Comparison of ENCODE assay signal across 9 mouse cellular contexts in the genomic region with DNA sequence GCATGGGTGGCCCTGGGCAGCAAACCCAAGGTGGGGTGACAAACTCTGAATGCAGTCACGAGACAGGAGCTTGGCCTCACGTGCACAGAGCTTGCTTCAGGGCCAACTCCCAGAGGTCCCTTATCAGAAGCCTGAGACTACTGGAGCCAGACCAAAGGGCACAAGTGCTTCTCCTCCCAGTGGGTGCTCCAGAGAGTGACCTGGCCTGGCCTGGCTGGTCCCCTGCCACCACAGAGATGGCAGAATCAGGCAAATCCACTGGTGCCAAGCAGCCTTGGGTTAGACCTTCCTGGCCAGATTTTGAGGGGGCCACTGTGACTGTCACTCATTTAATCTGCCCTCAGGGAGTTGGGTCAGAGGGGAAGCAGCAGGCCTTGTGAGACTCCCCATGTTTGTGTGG. TPM values are rescaled to one million over a fixed set of nuclear protein-coding genes. Genes with fewer than 3 reads are reported as not detected.
A peak's percentile ranks its signal among the peaks of the same experiment; 100 is the strongest.
DNase-seq lines count a peak whose midpoint lies in the region; ATAC-seq and TF ChIP-seq lines count a peak whose summit lies in the region.
"Had no signal": no experiment of that assay in that cellular context is flagged by ENCODE, and none has a peak within 500 bp of the region (broad histone marks: within the 10 kb centered on the region; RNA-seq: fewer than 3 reads in every experiment).

No protein-coding gene starts in this region.

- peaks cover 0 to 22% of the 10 kb centered on the region in 2 experiments; a peak in 2 of 4 replicates for H3K36me3 ChIP-seq in MEL (ENCODE audit: control insufficient read depth in 1 of 2, insufficient read depth in 2 of 2, low read length in 2 of 2)
- H3K36me3 ChIP-seq in forebrain, embryonic 14.5 days (ENCODE audit: control insufficient read depth, insufficient read depth, low read length) = no peaks in the 10 kb centered on the region
- no peaks in the 10 kb centered on the region for H3K36me3 ChIP-seq in forebrain, embryonic 12.5 days (replicated peaks)
- H3K36me3 ChIP-seq: midbrain, embryonic 12.5 days had no signal

- no peak for TF ChIP-seq CTCF in MEL (IDR thresholded peaks at IDR 0.05 in 2 of 3, conservative IDR thresholded peaks at IDR 0.05 in 1 of 3; ENCODE audit: control insufficient read depth in 1 of 3, insufficient read depth in 1 of 3, low read depth in 2 of 3, low read length in 3 of 3, poor library complexity in 1 of 3, severe bottlenecking in 1 of 3)

- H3K79me2 ChIP-seq in MEL (ENCODE audit: control insufficient read depth, insufficient read depth, low read length, poor library complexity) = no peaks in the 10 kb centered on the region

- ATAC-seq in forebrain, embryonic 14.5 days = no peak
- ATAC-seq in forebrain, embryonic 12.5 days (ENCODE audit: low FRiP score) = no peak

- H3K4me3 ChIP-seq in MEL (ENCODE audit: control insufficient read depth in 1 of 2, insufficient read depth in 1 of 2, low read depth in 2 of 2, low read length in 2 of 2) = no peak overlapping the region
- H3K4me3 ChIP-seq in forebrain, embryonic 14.5 days (ENCODE audit: low read depth, low read length) = no peak overlapping the region
- no peak overlapping the region for H3K4me3 ChIP-seq in forebrain, embryonic 12.5 days (replicated peaks)
- H3K4me3 ChIP-seq: midbrain, embryonic 12.5 days had no signal

- H3K27ac ChIP-seq in MEL (ENCODE audit: control insufficient read depth, low read depth, low read length) = no peak overlapping the region
- H3K27ac ChIP-seq in forebrain, embryonic 14.5 days (ENCODE audit: low read depth, low read length) = no peak overlapping the region
- H3K27ac ChIP-seq in forebrain, embryonic 12.5 days = no peak overlapping the region
- H3K27ac ChIP-seq: midbrain, embryonic 12.5 days had no signal

- H3K4me1 ChIP-seq in MEL (ENCODE audit: control insufficient read depth in 1 of 2, insufficient read depth in 2 of 2, low read length in 2 of 2) = peaks cover 10 to 30% of the 10 kb centered on the region in 2 experiments
- no peaks in the 10 kb centered on the region for H3K4me1 ChIP-seq in forebrain, embryonic 14.5 days (ENCODE audit: control insufficient read depth, insufficient read depth, low read length)
- no peaks in the 10 kb centered on the region for H3K4me1 ChIP-seq in forebrain, embryonic 12.5 days
- H3K4me1 ChIP-seq: midbrain, embryonic 12.5 days had no signal

- no peaks in the 10 kb centered on the region for H3K9me3 ChIP-seq in MEL (replicated peaks; ENCODE audit: insufficient read depth, low read length)
- no peaks in the 10 kb centered on the region for H3K9me3 ChIP-seq in forebrain, embryonic 14.5 days (replicated peaks; ENCODE audit: control insufficient read depth, low read length)
- no peaks in the 10 kb centered on the region for H3K9me3 ChIP-seq in forebrain, embryonic 12.5 days
- H3K9me3 ChIP-seq: midbrain, embryonic 12.5 days had no signal

- no peak for TF ChIP-seq EP300 in MEL (IDR thresholded peaks at IDR 0.05; ENCODE audit: low read depth in 1 of 2, low read length in 2 of 2)

- whole genome bisulfite sequencing in forebrain, embryonic 14.5 days = 81% methylated on average over 2 of the region's 2 CpGs
- 75% methylated on average over 2 of the region's 2 CpGs for WGBS in forebrain, embryonic 12.5 days

- H3K27me3 ChIP-seq in MEL (ENCODE audit: control insufficient read depth in 1 of 2, insufficient read depth in 2 of 2, low read length in 2 of 2) = 0 out of 4 replicates have a peak, but pooled peaks cover 0 to 2% of the 10 kb centered on the region in 2 experiments
- H3K27me3 ChIP-seq in forebrain, embryonic 14.5 days (replicated peaks; ENCODE audit: control insufficient read depth, insufficient read depth, low read length) = no peaks in the 10 kb centered on the region
- no peaks in the 10 kb centered on the region for H3K27me3 ChIP-seq in forebrain, embryonic 12.5 days
- H3K27me3 ChIP-seq: midbrain, embryonic 12.5 days had no signal

- H3K9ac ChIP-seq in MEL (ENCODE audit: control insufficient read depth, low read depth, low read length, poor library complexity, severe bottlenecking) = no peak overlapping the region
- H3K9ac ChIP-seq in forebrain, embryonic 14.5 days (ENCODE audit: low read length) = no peak overlapping the region
- no peak overlapping the region for H3K9ac ChIP-seq in forebrain, embryonic 12.5 days
- H3K9ac ChIP-seq: midbrain, embryonic 12.5 days had no signal

- DNase-seq in MEL (ENCODE audit: low read depth, low spot score) = no peak
- DNase-seq in adrenal gland, postnatal 25 days = peak; percentile 41
- peak; percentile 64 for DNase-seq in heart, postnatal 4 days
- DNase-seq in lung, postnatal 10 days = peak; percentile 35
- no peak for DNase-seq in gastrocnemius, postnatal 4 days (ENCODE audit: low spot score in 2 of 2)
- DNase-seq in right cerebral cortex, postnatal 10 days (ENCODE audit: low spot score in 2 of 2) = no peak
- DNase-seq in forebrain, embryonic 14.5 days (ENCODE audit: low spot score) = no peak

- no peak for TF ChIP-seq POLR2A in MEL (IDR thresholded peaks at IDR 0.05; ENCODE audit: control insufficient read depth in 1 of 2, insufficient read depth in 1 of 2, low read depth in 1 of 2, low read length in 2 of 2, poor library complexity in 1 of 2)

- no peak for TF ChIP-seq RAD21 in MEL (IDR thresholded peaks at IDR 0.05; ENCODE audit: low read depth, low read length)

- H3K4me2 ChIP-seq in forebrain, embryonic 14.5 days (ENCODE audit: low read length) = no peak overlapping the region
- no peak overlapping the region for H3K4me2 ChIP-seq in forebrain, embryonic 12.5 days
- H3K4me2 ChIP-seq: midbrain, embryonic 12.5 days had no signal

TF ChIP-seq in MEL, 35 proteins besides CTCF, POLR2A, EP300 and RAD21:
- TF ChIP-seq TCF12 (IDR thresholded peaks at IDR 0.05; ENCODE audit: low read depth, low read length) (no peak), UBTF (IDR thresholded peaks at IDR 0.05; ENCODE audit: borderline replicate concordance, insufficient read depth, low read depth, low read length) (no peak), GATA1 (IDR thresholded peaks at IDR 0.05; ENCODE audit: low read depth, low read length) (no peak), MAFK (IDR thresholded peaks at IDR 0.05; ENCODE audit: borderline replicate concordance, low read depth, low read length) (no peak), CHD2 (IDR thresholded peaks at IDR 0.05; ENCODE audit: low read length) (no peak), RCOR1 (IDR thresholded peaks at IDR 0.05; ENCODE audit: low read depth, low read length) (no peak), USF1 (IDR thresholded peaks at IDR 0.05; ENCODE audit: low read depth, low read length) (peak; percentile 67; the same call in 1 of the 2 replicates), MAX (IDR thresholded peaks at IDR 0.05; ENCODE audit: low read length) (no peak), ZC3H11A (IDR thresholded peaks at IDR 0.05; ENCODE audit: low read depth, low read length) (no peak), NELFE (IDR thresholded peaks at IDR 0.05; ENCODE audit: low read depth, low read length) (no peak), ZNF384 (IDR thresholded peaks at IDR 0.05; ENCODE audit: low read depth, low read length) (no peak), BHLHE40 (IDR thresholded peaks at IDR 0.05; ENCODE audit: borderline replicate concordance, low read depth, low read length) (peak; percentile 92), POLR2AphosphoS2 (IDR thresholded peaks at IDR 0.05; ENCODE audit: low read length) (no peak), TAL1 (IDR thresholded peaks at IDR 0.05; ENCODE audit: low read length) (no peak), MAZ (IDR thresholded peaks at IDR 0.05; ENCODE audit: low read depth, low read length) (no peak), JUND (IDR thresholded peaks at IDR 0.05; ENCODE audit: low read depth, low read length) (no peak), USF2 (IDR thresholded peaks at IDR 0.05; ENCODE audit: borderline replicate concordance in 1 of 2, insufficient read depth in 1 of 2, low read depth in 1 of 2, low read length in 2 of 2) (no peak)

RNA-seq across cellular contexts. Expression of a gene that starts 8.5 kb away (rescaled TPM):
- not detected in 2 replicates for total RNA-seq in MEL (2012; rRNA removed)
- polyA plus RNA-seq in MEL (2012; ENCODE audit: insufficient read depth in 1 of 2, insufficient read length in 2 of 2, low read depth in 1 of 2, low replicate concordance in 2 of 2, missing spikeins in 1 of 2) = not detected
- total RNA-seq in adrenal gland, postnatal 25 days (2021) = not detected in 2 replicates
- total RNA-seq in heart, postnatal 4 days (2021) = under 1 TPM; 0.27 to 0.33 TPM
- total RNA-seq in gastrocnemius, postnatal 4 days (2021) = under 1 TPM; 0.42 to 0.67 TPM
- polyA plus RNA-seq in forebrain, embryonic 14.5 days (2014; fragmentation: Nextera tagmentation; extraction: Ambion mirVana) = 0.59 and 1.0 TPM in 2 replicates
- polyA plus RNA-seq in forebrain, embryonic 12.5 days (2016; fragmentation: Nextera tagmentation; extraction: Ambion mirVana) = 0.52 and 0.87 TPM in 2 replicates

RNA-seq across cellular contexts. Expression of a gene that starts 32.5 kb away (rescaled TPM):
- total RNA-seq in MEL (2012; rRNA removed) = 3.1 and 3.2 TPM in 2 replicates
- 1 to 10 TPM in 1 of 2 experiments, not detected in 1; 3.6 TPM for polyA plus RNA-seq in MEL (2012; ENCODE audit: insufficient read depth in 1 of 2, insufficient read length in 2 of 2, low read depth in 1 of 2, low replicate concordance in 2 of 2, missing spikeins in 1 of 2)
- total RNA-seq in adrenal gland, postnatal 25 days (2021) = 12.7 and 13.0 TPM in 2 replicates
- 1 to 10 TPM; 4.0 to 4.3 TPM for total RNA-seq in heart, postnatal 4 days (2021)
- total RNA-seq in gastrocnemius, postnatal 4 days (2021) = 1 to 10 TPM; 6.7 to 9.8 TPM
- polyA plus RNA-seq in forebrain, embryonic 14.5 days (2014; fragmentation: Nextera tagmentation; extraction: Ambion mirVana) = 15.3 and 16.4 TPM in 2 replicates
- 23.8 and 26.8 TPM in 2 replicates for polyA plus RNA-seq in forebrain, embryonic 12.5 days (2016; fragmentation: Nextera tagmentation; extraction: Ambion mirVana)

RNA-seq across cellular contexts. Expression of a gene that starts 47.8 kb away (rescaled TPM):
- total RNA-seq in MEL (2012; rRNA removed) = 74.8 and 79.3 TPM in 2 replicates
- polyA plus RNA-seq in MEL (2012; ENCODE audit: insufficient read depth in 1 of 2, insufficient read length in 2 of 2, low read depth in 1 of 2, low replicate concordance in 2 of 2, missing spikeins in 1 of 2) = 100 to 1,000 TPM; 106 to 225 TPM
- 66.3 and 69.1 TPM in 2 replicates for total RNA-seq in adrenal gland, postnatal 25 days (2021)
- 10 to 100 TPM; 44.7 to 47.0 TPM for total RNA-seq in heart, postnatal 4 days (2021)
- total RNA-seq in gastrocnemius, postnatal 4 days (2021) = 10 to 100 TPM; 80.8 to 86.3 TPM
- polyA plus RNA-seq in forebrain, embryonic 14.5 days (2014; fragmentation: Nextera tagmentation; extraction: Ambion mirVana) = 109 and 119 TPM in 2 replicates
- 136 and 139 TPM in 2 replicates for polyA plus RNA-seq in forebrain, embryonic 12.5 days (2016; fragmentation: Nextera tagmentation; extraction: Ambion mirVana)

Comparison
In these comparisons a context has a peak if more than half of its experiments do, and no peak if none do; other contexts are left out.
1. DNase-seq: peak in adrenal gland, postnatal 25 days (single experiment), heart, postnatal 4 days (single experiment) and lung, postnatal 10 days (single experiment); none in MEL (single experiment), gastrocnemius, postnatal 4 days (0 of 2), right cerebral cortex, postnatal 10 days (0 of 2) and forebrain, embryonic 14.5 days (single experiment).